Mouse (Mus musculus) urinary bladder, postnatal 14 days (tissue): Measurements from ENCODE around the gene Bcl6.
A peak's percentile ranks its signal among the peaks of the same experiment; 100 is the strongest.

ENCODE experiments used
- DNase-seq: peaks from one replicate; pipeline ENCODE4 v3.0.0; 2021; ENCODE audit warnings: low spot score

Gene Bcl6

DNA sequence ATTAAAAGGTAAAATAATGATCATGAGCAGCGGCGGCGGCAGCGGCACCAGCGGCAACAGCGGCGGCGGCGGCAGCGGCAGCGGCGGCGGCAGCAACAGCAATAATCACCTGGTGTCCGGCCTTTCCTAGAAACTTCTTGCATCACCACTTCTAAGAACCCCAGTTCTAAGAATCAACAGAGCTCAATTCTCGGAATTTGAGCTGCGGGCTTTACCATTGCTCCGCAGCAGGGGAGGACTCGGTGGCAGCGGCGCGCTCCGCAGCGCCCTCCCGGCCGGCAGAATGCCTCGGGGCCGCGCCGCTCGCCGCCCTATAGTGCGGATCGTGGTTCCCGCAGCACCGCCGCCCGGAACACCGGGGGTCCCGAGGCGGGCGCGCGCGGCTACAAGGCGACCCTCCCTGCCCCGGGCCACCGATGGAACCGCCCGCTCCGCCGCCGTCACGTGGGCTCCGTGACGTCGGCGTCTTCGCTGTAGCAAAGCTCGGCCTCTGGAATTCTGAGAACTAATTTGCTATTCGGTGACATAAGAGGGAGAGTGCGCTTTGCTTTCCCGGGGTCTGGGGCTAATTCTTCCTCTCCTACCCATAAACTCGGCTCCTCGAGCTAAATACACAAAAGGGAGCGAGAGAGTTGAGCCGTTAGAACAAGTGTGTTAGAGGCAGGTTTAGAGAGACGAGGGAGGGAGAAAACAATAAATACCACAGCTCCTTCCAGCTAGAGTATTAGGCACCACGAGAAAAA lies at the start of gene Bcl6, which contains the start of gene Gm37419:
Bcl6 (minus strand) TSS at position 387 of the 743 bp plus-strand sequence.
Gm37419 (plus strand) TSS at position 17 of the 743 bp plus-strand sequence.
- peak; percentile 83 for DNase-seq

- DNase-seq, result no peak
These were observed 47.7 kb upstream of the Bcl6 start for GRCm38 (mm10) chr16:24036398-24036797.

- DNase-seq, result no peak
These were observed 47.1 kb upstream of the Bcl6 start for GRCm38 (mm10) chr16:24035767-24036166.

DNA sequence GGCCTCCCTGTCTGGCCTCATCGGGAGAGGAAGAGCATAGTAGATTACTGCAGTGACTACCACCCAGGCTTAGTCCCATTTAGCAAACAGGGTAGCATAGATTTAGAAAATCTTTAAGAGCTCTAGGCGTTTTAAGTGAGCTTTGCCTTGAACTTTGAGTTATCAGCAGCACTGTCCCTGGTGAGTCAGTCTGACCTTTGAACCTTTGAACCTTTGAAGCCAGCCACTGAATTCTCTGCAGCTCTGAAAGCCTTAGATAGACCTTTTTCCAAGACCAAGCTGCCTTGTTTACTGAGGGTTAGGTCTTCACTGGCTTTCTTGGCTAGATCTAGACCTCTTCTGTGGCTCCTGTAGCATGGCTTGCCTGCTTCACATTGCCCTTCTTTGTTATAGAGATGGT lies 45.8 kb upstream of the Bcl6 start:
- DNase-seq, result no peak

- no peak for DNase-seq
These were observed 44.6 kb upstream of the Bcl6 start for GRCm38 (mm10) chr16:24033259-24033658.

DNA sequence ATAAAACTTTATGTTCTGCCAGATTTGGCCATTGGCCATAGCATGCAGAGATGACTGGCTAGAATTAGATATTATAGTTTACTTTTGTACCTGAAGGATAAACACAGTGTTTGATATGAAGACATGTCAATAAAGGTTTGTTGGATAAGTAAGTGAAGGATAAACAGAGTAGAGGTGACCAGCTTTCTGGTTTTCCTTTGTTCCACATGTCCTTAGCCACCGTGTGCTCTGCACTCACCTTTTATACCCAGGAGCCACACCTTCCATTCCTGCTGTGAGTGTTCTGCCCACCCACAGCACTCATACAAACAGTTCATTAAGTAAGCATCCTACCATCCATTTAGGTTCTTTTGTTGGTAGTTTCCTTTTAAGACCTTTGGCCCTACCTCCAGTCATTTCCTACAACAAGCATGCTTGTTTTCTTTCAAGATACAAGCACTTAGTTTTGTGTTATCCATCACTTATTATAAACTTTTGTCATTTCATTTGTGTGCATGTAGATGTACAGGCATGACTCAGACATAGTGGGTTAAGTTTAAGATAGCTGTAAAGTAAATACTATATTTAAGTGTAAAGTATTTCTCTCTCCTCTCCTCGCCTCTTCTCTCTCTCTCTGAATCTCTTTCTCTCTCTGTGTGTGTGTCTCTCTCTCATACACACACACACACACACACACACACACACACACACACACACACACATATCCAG lies 41.5 kb upstream of the Bcl6 start:
- DNase-seq, result no peak

GRCm38 (mm10) chr16:24025442-24025841 lies 36.8 kb upstream of the Bcl6 start:
- no peak for DNase-seq

- DNase-seq, result no peak
These were observed 34.0 kb upstream of the Bcl6 start for GRCm38 (mm10) chr16:24022605-24023004.

GRCm38 (mm10) chr16:24021722-24022121 lies 33.1 kb upstream of the Bcl6 start:
- DNase-seq, result no peak

DNA sequence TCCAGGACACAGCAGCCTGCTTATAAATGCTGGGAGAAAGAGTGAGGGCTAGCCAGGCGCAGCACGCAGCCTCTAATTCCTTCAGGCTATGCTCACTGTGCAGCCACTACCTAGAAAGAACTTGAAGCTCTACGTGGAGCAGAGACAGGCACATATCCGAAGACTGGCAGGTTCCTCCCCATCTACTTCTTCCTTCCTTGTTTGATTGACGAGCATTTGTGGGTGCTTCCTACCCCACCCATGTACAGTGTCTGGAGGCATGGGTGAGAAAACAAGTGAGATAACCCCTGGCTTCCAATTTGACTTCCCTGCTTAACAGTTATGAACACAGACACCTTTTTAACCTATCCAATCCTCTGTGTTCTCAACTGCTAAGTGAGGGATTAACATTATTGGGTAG lies 28.1 kb upstream of the Bcl6 start:
- DNase-seq, result no peak

DNA sequence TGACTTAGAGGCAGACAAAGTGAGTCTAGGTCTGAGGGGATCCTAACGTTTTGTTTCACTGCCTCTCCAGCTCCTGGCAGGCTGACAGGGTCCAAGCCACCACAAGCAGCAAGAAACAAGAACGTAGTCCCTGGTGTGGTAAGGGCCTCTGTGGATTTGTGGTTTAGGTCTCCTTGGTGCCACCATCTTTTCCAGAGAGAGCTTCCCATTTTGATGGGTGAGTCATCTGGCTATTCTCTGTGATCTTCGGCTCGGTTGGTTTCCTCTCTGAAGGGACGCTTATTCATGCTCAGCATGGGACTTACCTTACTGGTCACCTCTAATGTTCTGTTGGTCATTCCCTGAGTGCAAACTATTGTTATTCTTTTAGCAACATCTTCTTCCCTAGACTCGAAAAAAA lies 27.6 kb upstream of the Bcl6 start:
- DNase-seq, result no peak

DNA sequence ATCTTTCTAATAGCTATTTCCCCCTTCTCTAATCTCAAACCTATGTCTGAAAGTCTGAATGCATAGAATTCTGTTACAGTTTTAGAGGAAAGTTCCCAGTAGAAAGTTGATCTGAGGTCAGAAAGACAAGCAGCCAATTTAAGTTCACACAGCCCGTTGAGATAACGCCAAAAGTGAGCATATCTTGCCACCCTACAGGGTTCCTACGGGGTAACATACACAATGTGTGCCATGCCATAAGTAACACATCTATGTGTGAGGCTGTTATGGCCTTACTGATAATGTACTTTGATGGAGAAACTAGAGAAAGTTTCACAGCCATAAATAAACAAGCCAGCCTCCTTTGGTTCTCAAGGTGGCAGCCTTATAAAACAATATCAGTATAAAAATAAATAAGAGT lies 25.7 kb upstream of the Bcl6 start:
- no peak for DNase-seq

- DNase-seq, result no peak
These were observed 23.4 kb upstream of the Bcl6 start for GRCm38 (mm10) chr16:24012066-24012465.

DNA sequence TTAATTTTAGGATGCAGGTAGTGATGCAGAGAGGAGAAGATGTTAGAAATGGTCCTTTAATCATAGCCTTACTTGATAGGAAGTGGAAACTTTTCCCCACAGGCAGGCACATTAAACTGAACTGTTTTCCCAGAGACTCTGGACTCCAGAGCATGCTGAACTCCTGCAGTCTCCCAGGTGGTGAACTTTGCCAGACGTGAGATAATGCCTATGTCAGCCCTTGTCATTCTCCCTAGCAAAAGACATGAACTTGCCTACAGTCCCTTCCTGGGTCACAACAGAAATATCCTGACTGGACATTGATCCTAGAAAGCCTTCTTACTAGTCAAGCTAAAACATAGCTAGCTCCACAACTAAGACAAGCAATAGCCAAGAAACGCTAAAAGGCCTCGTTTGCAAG lies 22.7 kb upstream of the Bcl6 start:
- no peak for DNase-seq

DNA sequence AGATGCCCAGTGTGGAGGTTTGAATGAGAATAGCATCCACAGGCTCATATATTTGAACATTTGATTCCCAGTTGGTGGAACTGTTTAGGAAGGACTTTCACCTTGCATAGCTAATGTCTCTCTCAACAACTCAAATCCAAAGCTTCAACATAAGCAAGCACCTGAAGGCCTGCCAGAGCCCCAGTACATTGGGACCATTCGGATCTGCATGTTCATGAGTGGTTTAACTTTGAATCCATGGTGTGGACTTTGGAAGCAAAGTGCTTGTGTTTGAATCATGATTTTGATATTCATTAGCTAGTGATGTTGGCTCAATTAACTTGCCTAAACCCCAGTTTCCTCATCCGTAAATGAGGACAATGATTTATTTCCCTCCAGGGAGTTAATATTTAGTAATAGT lies 21.2 kb upstream of the Bcl6 start:
- DNase-seq, result no peak

DNA sequence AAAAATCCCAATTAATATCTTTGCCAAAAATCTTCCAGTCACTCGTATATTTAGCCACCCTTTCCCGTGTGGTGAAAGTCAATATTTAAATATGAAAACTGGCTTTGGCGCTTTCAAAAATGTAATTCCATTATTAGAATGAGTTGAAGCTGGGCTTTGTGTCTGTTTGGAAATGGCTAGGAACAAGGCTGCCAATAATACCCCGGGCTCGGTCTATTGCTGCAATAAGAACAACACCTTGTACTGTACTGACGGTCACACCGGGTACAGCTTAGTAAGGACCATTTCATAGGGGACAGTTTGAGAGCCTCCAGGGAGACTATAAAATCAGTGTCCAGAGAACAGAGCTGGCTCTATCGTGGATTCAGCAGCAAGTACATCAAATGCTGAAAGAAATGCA lies 17.3 kb upstream of the Bcl6 start:
- no peak for DNase-seq

GRCm38 (mm10) chr16:23997912-23998311 lies 9.3 kb upstream of the Bcl6 start:
- no peak for DNase-seq

DNA sequence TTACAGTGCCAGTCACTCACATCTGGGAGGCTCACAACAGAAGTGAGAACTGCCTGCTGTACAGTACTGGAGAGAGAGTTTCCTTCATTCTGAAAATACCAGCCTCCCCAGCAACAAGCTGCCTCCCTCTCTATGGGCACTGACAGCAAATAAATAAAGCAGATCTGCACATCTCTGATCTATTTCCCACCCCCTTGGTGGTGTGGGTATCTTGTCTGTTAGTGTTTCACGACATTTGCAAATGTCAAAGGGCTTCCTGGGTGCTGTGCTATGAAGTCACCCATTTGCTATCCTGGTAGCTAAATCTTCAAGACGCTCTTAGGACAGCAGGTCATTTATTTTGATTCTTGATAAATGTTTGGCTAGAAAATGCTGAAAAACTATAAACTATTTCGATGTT lies 8.6 kb upstream of the Bcl6 start:
- DNase-seq, result no peak

- DNase-seq, result no peak
These were observed 7.7 kb upstream of the Bcl6 start for GRCm38 (mm10) chr16:23996342-23996741.

DNA sequence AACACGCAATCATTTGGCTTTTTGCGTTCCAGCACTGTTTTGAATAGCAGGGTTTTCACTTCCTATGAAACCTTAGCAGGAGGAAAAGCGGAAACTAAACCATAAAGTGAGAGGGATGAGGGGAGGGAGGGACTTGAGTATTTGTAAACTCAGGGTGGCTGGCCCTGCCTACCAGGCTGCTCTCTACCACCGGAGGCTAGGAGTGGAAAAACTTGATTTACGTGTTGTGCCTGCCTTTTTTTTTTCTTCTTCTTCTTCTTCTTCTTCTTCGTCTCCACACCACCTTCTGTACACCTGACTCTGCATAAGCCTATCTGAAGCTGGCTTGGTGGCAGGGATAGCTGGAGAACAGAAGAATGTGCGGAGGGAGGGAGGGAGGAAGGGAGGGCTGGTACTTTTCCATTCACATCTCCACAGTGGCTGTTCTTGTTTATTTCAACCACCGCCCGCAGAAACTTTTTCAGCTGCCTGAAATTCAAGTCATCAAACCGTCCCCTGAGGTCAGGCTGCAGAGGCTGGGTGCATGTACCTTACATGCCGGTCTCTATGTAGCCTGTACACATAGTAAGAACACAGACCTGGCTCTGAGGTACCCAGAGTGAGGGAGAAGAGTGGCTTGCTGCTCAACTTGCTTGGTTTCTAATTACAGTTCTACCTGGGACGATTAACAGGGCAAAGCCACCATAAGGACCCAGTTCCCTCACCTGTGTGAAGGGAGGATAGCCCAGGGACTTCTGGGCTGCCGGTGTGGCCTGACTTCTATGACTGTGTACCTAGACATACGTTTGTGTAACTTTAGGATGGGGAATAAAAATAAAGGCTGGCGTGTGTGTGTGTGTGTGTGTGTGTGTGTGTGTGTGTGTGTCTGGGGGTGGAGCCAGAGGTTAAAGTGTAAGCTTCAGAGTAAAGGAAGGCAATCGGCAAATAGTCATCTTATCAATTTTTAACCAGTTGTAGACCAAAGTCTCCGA lies 5.0 kb upstream of the Bcl6 start:
- peak; percentile 43 for DNase-seq

- no peak for DNase-seq
These were observed 3.4 kb upstream of the Bcl6 start for GRCm38 (mm10) chr16:23991846-23992580.

GRCm38 (mm10) chr16:23991170-23991569 lies 2.5 kb upstream of the Bcl6 start:
- peak; percentile 91 for DNase-seq
